Mouse (Mus musculus): Measurements from ENCODE around the gene Fam89b.
"Not testable (repeated sequence)": the region's sequence is repeated elsewhere in the genome, so short reads cannot be mapped to it uniquely, and the experiment has no call there.

Gene Fam89b

DNA sequence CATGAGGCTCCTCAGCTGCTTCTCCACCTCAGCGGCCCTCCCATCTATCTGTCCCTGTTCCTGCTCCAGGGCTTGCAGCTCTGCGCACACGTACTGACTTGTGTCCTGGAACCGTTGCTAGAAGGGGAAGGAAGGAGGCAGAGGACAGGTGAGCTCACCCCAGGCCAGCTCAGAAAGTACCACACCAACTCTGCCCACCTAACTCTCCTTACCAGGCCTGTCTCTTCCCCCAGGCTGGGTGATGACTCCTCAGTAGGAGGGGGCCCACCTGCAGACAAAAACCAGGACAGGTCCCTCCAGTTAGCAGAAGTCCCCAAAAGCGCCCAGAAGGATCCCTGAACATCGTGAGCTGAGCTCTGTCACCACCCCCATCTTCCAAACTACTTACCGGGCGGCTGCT is 18.9 kb downstream of the Fam89b start:
- DNase-seq (ENCODE audit: low spot score) = no peak

DNA sequence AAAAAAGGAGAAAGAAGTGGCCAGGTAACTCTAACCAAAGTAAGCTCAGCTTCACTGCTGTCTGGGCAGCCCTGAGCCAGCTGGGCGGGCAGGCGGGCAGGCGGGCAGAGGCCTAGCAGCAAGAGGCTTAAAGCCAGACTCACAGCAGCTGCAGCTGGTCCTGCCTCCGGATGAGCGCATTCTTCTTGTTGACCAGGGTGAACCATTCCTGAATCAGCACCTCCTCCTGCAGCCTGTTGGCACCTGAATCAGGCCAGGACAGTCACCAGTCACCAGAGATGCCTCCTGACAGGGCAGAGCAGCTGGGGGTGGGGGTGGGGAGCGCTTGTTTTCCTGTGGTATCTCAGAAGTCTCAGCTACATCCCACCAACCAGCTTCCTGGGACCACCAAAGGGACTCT is 19.4 kb downstream of the Fam89b start:
- DNase-seq (ENCODE audit: low spot score) = no peak

DNA sequence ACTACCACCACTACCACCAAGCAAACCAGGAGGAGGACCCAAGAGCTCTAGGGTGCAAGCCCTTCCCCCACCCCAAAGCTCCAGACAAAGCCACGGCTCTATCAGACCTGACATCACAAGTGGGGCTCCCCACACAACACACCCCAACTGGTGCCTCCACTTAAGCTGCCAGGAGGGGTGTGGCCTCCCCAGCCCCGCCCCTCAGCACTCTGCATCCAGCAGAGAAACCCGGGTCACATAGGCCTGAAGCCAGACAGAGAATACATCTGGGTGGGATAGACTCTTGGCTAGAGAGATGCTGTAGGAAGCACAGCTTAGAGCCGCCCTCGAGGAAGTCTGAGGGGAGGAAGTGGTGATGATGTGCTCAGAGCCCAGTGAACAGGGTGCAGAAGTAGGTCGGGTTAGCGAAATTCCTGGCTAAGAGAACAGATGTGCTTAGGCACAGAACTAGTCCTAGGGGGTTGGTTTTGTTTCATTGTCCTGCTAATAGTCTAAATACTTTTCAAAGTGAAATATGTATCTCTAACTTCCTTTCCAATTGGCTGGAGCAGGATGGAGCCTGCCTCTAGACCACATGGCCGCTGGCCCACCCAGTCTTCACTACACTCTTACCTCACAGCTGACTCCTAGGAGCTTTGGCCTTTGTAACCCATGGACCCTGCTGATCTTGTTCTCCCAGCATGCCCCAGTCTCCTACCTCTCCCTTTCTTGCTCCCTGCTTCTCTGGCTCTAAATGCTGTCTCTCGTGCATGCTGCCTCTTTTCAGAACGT is 24.5 kb downstream of the Fam89b start:
- DNase-seq (ENCODE audit: low spot score) = no peak

- DNase-seq (ENCODE audit: low spot score) = no peak
These were observed 25.2 kb downstream of the Fam89b start, which contains the start of gene Kcnk7 for GRCm38 (mm10) chr19:5704163-5704800. TSS of gene Kcnk7 (plus strand) at chr19:5704367.

DNA sequence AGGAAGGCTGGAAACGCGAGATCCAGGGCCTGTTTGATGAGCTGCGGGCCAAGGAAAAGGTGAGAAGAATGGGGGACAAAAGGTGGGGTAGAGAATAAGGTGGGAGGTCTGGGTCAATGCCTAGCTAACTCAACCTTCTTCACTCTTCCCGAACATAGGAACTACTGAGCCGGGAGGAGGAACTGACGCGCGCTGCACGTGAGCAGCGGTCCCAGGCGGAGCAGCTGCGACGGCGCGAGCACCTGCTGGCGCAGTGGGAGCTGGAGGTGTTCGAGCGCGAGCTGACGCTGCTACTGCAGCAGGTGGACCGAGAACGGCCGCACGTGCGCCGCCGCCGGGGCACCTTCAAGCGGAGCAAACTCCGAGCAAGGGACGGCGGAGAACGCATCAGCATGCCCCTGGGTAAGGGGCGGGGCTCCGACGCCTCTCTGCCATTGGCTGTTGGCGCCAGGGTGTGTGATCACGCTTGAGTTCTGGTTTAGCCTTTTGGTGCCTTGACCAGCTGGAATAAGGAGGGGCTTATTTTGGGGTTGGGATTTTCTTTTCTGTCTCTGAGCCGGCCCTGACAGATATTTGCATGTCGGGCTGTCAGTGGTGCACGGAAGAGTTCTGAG is 33.5 kb downstream of the Fam89b start:
- DNase-seq (ENCODE audit: low spot score) = peak; percentile 73

DNA sequence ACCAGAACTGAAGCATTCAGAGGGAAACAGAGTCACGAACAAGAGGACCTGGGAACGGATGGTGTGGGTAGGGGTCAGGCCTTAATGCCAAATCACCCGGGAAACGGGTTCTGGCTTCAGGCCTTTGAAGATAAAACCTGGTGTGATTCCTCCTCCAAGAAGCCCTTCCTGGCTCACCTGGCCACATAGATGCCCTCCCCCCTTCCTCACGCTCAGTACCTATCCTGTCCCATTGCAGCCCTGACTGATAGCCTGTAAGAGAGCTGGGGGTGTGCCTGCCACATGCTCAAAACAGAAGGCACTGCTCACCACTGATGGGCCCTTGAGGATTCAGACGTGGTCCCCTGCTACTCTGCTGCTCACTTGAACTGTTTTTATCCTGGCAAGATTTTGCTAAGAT is 35.7 kb downstream of the Fam89b start:
- DNase-seq (ENCODE audit: low spot score) = no peak

DNA sequence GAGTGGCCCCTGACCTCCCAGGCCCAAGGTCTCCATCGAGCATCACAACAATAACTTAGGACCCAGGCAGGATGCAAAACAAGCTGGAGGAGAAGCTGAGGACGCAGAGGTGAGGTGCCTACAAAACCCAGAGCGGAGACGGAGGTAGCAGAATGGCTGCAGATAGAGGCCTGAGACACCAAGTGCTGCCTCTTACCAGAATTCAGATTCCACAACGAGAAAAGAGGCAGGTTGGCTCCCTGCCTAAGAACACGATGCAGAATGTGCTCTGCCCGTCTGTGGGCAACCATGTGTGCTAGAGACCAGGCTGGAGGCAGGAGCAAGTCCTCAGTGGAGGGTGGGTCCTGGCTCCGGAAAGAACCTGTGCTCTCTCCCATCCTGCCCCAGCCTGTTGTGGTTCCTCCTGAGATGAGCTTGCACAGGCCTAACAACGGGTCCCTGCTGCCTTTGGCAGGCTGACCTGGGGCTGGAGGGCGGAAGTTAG is 36.5 kb downstream of the Fam89b start:
- no peak for DNase-seq (ENCODE audit: low spot score)

GRCm38 (mm10) chr19:5692086-5692912 is 37.2 kb downstream of the Fam89b start:
- DNase-seq (ENCODE audit: low spot score) = no peak

DNA sequence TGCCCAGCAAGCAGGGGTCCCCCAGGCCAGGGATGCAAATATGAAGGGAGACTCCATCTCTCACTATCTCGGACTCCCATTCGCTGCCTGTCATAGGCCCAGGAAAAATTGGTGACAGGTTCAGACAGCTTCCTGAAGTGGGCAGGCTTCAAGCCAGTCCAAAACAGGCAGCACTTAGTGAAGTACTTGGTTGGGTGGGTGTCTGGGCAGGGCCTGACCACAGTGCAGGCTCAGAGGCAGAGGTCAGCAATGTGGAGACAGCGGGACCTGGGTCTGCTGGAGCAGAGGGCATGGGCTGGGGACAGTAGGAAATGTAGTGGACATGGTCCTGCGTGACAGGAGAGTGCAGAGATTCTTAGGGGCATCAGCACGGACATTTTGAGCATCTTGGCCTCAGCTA is 37.9 kb downstream of the Fam89b start:
- DNase-seq (ENCODE audit: low spot score) = no peak

- no peak for DNase-seq (ENCODE audit: low spot score)
These were observed 39.1 kb downstream of the Fam89b start for GRCm38 (mm10) chr19:5690343-5690735.

GRCm38 (mm10) chr19:5689565-5690342 is 39.7 kb downstream of the Fam89b start:
- peak; percentile 87 for DNase-seq (ENCODE audit: low spot score)

DNA sequence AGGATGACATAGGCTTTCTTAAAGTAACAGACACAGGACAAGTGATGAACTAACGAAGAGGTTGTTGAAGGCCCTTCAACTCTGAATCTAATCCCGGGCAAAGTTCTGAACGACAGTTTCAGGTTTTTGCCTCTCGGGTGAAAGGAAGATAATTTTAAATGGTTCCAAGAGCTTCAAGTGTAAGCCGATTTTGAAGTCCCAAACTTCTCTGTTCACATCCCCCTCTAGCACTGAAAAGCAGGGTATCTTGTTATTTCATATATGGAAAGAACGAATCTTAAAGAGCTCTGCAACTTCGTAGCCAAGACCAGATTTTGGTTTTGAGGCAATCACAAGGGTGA is 40.4 kb downstream of the Fam89b start:
- DNase-seq (ENCODE audit: low spot score) = no peak

DNA sequence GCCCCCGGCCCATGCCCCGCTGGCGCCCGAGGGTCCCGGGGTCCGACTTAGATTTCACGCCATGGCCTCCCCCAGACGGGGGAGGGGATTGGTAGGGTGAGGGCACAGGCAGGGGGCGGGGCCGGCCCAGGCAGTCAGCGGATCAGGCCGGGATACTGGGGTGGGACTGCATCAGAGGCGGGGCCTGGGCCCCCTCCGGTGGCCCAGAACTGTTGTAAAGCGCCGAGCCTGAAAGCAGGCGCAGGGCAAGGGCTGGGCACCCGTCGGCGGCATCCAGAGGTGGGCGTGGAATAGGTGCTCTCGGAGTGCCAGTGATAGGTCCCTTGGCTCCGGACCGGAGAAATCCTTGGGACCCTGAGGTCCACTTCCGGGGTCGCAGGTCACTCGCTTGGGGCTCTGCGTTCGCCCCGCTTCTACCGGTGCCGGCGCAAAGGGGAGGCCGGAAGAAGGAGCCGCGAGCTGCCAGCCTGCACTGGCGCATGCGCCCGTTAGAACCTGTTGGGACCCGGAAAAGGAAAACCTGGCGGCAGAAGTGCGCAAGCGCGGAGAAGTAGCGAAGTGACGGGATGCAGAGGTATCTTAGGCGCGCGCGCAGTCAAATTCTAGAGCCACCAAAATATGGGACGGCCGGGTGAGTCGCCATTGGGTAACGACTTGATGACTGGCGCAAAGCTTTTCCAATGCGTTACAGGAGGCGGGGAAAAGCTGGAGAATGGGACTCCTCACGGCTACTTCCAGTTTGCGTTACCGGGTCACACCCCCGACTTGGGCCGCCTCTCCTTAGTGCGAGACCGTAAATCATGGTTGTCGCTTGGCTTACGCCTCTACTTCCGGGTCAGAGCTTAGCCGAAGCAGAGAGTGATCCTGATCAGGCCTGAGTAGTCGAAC is 41.0 kb downstream of the Fam89b start, which contains the start of the genes Map3k11 and Pcnx3:
Gene Map3k11 (plus strand): TSS at position 543 of the 888 bp plus-strand sequence.
Gene Pcnx3 (minus strand): TSS at position 709 of the 888 bp plus-strand sequence.
- DNase-seq (ENCODE audit: low spot score) = peak; percentile 96

DNA sequence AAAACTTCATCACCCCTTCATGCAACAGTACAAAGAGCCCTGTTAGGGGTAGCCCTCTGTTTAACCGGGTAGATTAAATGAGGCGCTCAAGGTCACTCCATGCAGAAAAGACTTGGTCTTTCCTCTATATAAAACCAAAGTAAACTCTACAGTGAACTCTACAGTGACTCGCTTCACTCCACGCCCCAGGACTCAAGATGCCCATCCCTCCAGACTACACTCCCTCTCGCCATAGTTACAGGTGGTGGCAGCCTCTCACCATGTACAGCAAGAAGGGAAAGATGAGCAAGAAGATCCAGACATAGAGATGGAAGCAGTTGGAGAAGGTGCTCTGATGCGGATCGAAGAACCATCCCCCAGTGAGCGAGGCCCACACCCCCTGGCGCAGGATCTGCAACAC is 41.7 kb downstream of the Fam89b start:
- DNase-seq (ENCODE audit: low spot score) = no peak

GRCm38 (mm10) chr19:5686954-5687353 is 42.5 kb downstream of the Fam89b start:
- not testable (repeated sequence) for DNase-seq (ENCODE audit: low spot score)

DNA sequence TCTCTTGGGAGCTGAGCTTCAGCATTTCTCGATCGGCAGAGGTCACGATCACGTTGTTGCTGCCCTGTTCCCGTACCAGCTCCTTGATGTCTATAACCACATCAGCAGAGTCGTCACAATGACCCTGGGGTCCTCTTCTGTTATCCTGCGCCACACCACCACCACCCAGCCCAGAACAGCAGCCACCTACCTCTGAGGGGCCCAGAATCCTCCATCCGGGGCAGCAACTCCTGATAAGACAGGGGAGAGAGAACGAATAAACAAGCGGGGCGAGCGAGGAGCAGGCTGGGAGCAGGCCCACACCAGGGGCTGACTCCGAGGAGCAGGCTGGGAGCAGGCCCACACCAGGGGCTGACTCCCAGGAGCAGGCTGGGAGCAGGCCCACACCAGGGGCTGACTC is 43.0 kb downstream of the Fam89b start:
- DNase-seq (ENCODE audit: low spot score) = no peak

- DNase-seq (ENCODE audit: low spot score) = no peak
These were observed 43.6 kb downstream of the Fam89b start for GRCm38 (mm10) chr19:5685861-5686260.

GRCm38 (mm10) chr19:5685431-5685830 is 44.0 kb downstream of the Fam89b start:
- DNase-seq (ENCODE audit: low spot score) = no peak

DNA sequence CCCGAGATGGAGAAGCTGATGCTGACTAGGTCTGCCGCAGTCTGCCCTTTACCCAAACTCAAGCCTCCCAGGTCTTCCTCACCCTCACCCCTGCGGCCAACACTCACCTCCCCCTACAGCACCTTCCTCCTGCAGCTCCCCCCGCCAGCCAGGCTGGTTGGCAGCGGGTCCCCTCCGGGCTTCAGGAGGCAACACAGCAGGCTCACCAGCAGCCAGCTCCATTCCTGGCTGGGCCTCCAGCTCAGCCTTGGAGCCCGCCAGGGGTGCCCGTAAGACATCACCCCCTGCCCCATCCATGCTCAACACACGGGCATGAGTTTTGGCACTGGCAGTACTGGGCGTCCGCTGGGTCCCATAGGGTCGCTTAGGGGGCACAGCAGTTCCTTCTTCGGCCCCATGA is 44.5 kb downstream of the Fam89b start:
- DNase-seq (ENCODE audit: low spot score) = no peak

- DNase-seq (ENCODE audit: low spot score) = no peak
These were observed 45.2 kb downstream of the Fam89b start for GRCm38 (mm10) chr19:5684236-5684635.

Measured in testis, postnatal 14 days (tissue).